Mouse (Mus musculus) G1E (cell line): ENCODE results near the gene Per3.

Source experiments
- CTCF ChIP-seq: IDR thresholded peaks from 2 replicates; pipeline ENCODE4 v1.5.1; 2012; ENCODE audit warnings: low read depth, low read length, inconsistent platforms, mixed read lengths
- GATA1 ChIP-seq: IDR thresholded peaks from 2 replicates; pipeline ENCODE4 v1.6.1; 2012; ENCODE audit warnings: borderline replicate concordance, low read length, inconsistent platforms, mixed read lengths
- GATA2 ChIP-seq: IDR thresholded peaks from 2 replicates; pipeline ENCODE4 v1.6.1; 2012; ENCODE audit warnings: low read depth, low read length, inconsistent platforms, borderline replicate concordance

DNA sequence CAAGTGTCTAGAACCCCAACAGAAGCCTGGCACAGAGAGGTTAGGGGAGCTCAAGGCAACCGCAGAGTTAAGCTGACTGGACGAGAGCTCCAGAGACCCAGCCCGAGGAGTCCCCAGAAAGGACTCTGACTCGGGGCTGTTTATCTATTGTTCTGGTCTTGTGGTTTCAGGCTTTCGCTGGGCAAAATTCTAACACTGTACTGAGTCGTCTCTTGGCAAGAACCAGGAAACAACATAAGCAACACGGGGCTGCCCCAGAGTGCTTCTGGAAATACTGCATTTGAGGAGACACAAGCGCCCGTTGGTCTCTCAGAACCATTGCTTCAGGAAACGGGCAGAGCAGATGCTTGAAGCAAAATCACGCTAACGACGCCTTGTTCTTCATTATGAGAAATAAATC, 43.1 kb downstream of the Per3 start:
- TF ChIP-seq GATA1 (no peak), CTCF (no peak), GATA2 (no peak)
